Mouse (Mus musculus): ENCODE data around the gene Nrgn. TPM values are rescaled to one million over a fixed set of nuclear protein-coding genes. Genes with fewer than 3 reads are reported as not detected.

Nrgn gene
- polyA plus RNA-seq, 1 experiment from 2014 or later: 3.8 TPM

DNA sequence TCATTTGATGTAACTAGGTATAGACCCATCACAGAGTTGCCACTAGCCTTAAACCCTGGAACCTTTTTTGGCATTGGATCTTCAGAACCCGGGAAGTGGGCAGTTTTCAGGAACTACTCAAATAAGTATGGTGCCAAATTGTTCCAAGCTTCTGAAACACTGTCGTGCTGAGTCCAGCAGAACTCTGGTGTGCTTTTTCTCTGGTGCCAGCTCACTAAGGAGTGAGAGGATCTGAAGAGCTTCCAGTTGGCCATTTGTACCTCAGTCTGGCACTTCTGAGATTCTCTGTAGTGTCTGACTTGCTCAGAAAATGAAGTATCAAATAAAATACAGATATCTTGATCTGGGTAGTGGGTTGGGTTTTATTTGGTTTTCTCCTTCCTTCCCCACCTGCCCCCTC is 32.7 kb downstream of the Nrgn start:
- no peak for ATAC-seq (ENCODE audit: low FRiP score)
- no peak overlapping the region for H3K4me3 ChIP-seq (replicated peaks)
- no peak overlapping the region for H3K9ac ChIP-seq (replicated peaks)
- H3K27ac ChIP-seq (replicated peaks): no peak overlapping the region
- H3K9me3 ChIP-seq (replicated peaks): no peaks in the 10 kb centered on the region
- H3K4me1 ChIP-seq: 0 out of 2 replicates have a peak, but pooled peaks cover 5% of the 10 kb centered on the region
- 97% methylated on average over 2 of the region's 2 CpGs for WGBS
- H3K27me3 ChIP-seq (replicated peaks): no peaks in the 10 kb centered on the region
- peaks cover 33% of the 10 kb centered on the region for H3K36me3 ChIP-seq
- no peak overlapping the region for H3K4me2 ChIP-seq

- Histone ChIP-seq H3K36me3 (peaks cover 30% of the 10 kb centered on the region), H3K27ac (replicated peaks) (no peak overlapping the region), H3K9ac (replicated peaks) (no peak overlapping the region), H3K27me3 (replicated peaks) (no peaks in the 10 kb centered on the region), H3K9me3 (replicated peaks) (no peaks in the 10 kb centered on the region), H3K4me3 (replicated peaks) (no peak overlapping the region), H3K4me1 (0 out of 2 replicates have a peak, but pooled peaks cover 5% of the 10 kb centered on the region), H3K4me2 (no peak overlapping the region)
- no peak for ATAC-seq (ENCODE audit: low FRiP score)
- 86% methylated on average over 8 of the region's 8 CpGs for WGBS
Observed at GRCm38 (mm10) chr9:37518991-37519390, 33.7 kb downstream of the Nrgn start.

DNA sequence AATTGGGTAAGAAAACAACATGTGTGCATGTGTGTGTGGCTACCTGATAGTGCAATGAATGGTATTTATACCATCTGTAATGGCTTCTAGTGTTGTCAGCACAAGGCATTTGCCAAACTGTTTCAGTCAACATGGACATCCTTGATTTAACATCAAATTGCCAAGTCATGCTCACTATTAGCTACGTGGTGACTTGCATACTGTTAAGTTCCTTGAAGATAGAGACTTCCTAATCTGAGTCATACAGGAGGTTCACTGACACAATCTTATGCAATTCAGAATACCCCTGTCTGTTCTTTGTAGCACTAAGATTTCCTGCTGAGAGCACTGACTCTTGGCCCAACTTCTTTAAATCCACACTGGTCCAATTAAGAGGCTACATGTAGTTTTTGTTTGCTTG is 35.2 kb downstream of the Nrgn start:
- Histone ChIP-seq H3K27me3 (replicated peaks) (no peaks in the 10 kb centered on the region), H3K4me3 (replicated peaks) (no peak overlapping the region), H3K4me1 (0 out of 2 replicates have a peak, but pooled peaks cover 5% of the 10 kb centered on the region), H3K4me2 (no peak overlapping the region), H3K9me3 (replicated peaks) (no peaks in the 10 kb centered on the region), H3K27ac (replicated peaks) (no peak overlapping the region), H3K9ac (replicated peaks) (no peak overlapping the region), H3K36me3 (peaks cover 18% of the 10 kb centered on the region; the same call in 1 of the 2 replicates)
- WGBS: 80% methylated on average over 1 of the region's 1 CpGs
- ATAC-seq (ENCODE audit: low FRiP score): no peak

- 74% methylated on average over 3 of the region's 3 CpGs for WGBS
- H3K4me1 ChIP-seq: 0 out of 2 replicates have a peak, but pooled peaks cover 5% of the 10 kb centered on the region
- no peaks in the 10 kb centered on the region for H3K27me3 ChIP-seq (replicated peaks)
- H3K9ac ChIP-seq (replicated peaks): no peak overlapping the region
- no peak overlapping the region for H3K27ac ChIP-seq (replicated peaks)
- H3K36me3 ChIP-seq: peaks cover 5% of the 10 kb centered on the region; the same call in 1 of the 2 replicates
- no peaks in the 10 kb centered on the region for H3K9me3 ChIP-seq (replicated peaks)
- no peak overlapping the region for H3K4me3 ChIP-seq (replicated peaks)
- no peak for ATAC-seq (ENCODE audit: low FRiP score)
- H3K4me2 ChIP-seq: no peak overlapping the region
Observed at GRCm38 (mm10) chr9:37514456-37514855, 38.2 kb downstream of the Nrgn start.

GRCm38 (mm10) chr9:37512097-37512496 is 40.6 kb downstream of the Nrgn start:
- whole genome bisulfite sequencing: 95% methylated on average over 2 of the region's 2 CpGs
- H3K27me3 ChIP-seq (replicated peaks): no peaks in the 10 kb centered on the region
- no peak overlapping the region for H3K4me2 ChIP-seq
- H3K4me3 ChIP-seq (replicated peaks): no peak overlapping the region
- H3K9me3 ChIP-seq (replicated peaks): no peaks in the 10 kb centered on the region
- no peak overlapping the region for H3K9ac ChIP-seq (replicated peaks)
- H3K36me3 ChIP-seq: no peaks in the 10 kb centered on the region
- H3K4me1 ChIP-seq: 0 out of 2 replicates have a peak, but pooled peaks cover under 1% of the 10 kb centered on the region
- no peak for ATAC-seq (ENCODE audit: low FRiP score)
- no peak overlapping the region for H3K27ac ChIP-seq (replicated peaks)

DNA sequence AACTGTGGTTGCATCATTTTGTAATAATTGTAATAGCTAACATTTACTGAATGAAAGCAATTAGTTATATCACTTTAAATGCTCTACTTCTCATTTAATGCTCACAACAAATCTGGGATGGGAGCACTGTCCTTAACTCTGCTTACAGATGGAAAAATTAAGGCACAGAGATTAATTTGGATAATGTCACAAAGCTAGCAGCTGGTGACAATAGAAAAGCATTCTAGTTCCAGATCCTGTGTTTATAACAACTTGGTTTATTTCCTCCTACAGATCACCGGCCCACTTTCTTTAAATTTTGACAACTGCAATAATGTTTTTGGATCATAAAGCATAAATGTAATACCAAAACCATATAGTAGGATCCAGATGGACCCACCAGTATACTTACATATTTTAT is 46.7 kb downstream of the Nrgn start:
- Histone ChIP-seq H3K27ac (replicated peaks) (no peak overlapping the region), H3K4me1 (no peaks in the 10 kb centered on the region), H3K36me3 (no peaks in the 10 kb centered on the region), H3K9me3 (replicated peaks) (no peaks in the 10 kb centered on the region), H3K4me2 (no peak overlapping the region), H3K27me3 (replicated peaks) (no peaks in the 10 kb centered on the region), H3K4me3 (replicated peaks) (no peak overlapping the region), H3K9ac (replicated peaks) (no peak overlapping the region)
- ATAC-seq (ENCODE audit: low FRiP score): no peak
- 85% methylated on average over 1 of the region's 1 CpGs for WGBS

GRCm38 (mm10) chr9:37504348-37504747 is 48.4 kb downstream of the Nrgn start:
- Histone ChIP-seq H3K36me3 (no peaks in the 10 kb centered on the region), H3K27me3 (replicated peaks) (no peaks in the 10 kb centered on the region), H3K9ac (replicated peaks) (no peak overlapping the region), H3K9me3 (replicated peaks) (no peaks in the 10 kb centered on the region), H3K4me2 (no peak overlapping the region), H3K4me1 (no peaks in the 10 kb centered on the region), H3K4me3 (replicated peaks) (no peak overlapping the region), H3K27ac (replicated peaks) (no peak overlapping the region)
- no peak for ATAC-seq (ENCODE audit: low FRiP score)

DNA sequence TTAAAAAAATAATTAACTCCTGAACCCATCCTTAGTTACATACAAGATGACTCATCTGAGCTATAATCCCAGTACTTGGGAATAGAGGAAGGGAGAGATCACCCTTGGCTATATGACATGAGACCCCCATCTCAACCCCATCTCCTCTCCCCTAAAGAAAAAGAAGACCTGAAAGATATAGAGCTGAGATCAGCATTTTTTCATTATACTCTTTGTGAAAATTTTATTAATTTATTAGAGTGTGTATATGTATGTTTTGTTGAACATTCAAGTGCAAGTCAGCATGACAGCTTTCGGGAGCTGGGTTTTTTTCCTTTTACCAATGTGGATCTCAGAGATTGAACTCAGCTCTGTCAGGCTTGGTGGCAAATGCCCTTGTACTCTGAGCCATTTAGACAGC is 51.5 kb downstream of the Nrgn start:
- Histone ChIP-seq H3K4me2 (no peak overlapping the region), H3K27me3 (replicated peaks) (no peaks in the 10 kb centered on the region), H3K36me3 (no peaks in the 10 kb centered on the region), H3K9ac (replicated peaks) (no peak overlapping the region), H3K4me1 (no peaks in the 10 kb centered on the region), H3K4me3 (replicated peaks) (no peak overlapping the region), H3K27ac (replicated peaks) (no peak overlapping the region), H3K9me3 (replicated peaks) (no peaks in the 10 kb centered on the region)
- 96% methylated on average over 1 of the region's 1 CpGs for WGBS
- no peak for ATAC-seq (ENCODE audit: low FRiP score)

GRCm38 (mm10) chr9:37500201-37500600 is 52.5 kb downstream of the Nrgn start:
- Histone ChIP-seq H3K4me2 (no peak overlapping the region), H3K9me3 (replicated peaks) (no peaks in the 10 kb centered on the region), H3K36me3 (peaks cover 2% of the 10 kb centered on the region; the same call in 1 of the 2 replicates), H3K9ac (replicated peaks) (no peak overlapping the region), H3K4me1 (no peaks in the 10 kb centered on the region), H3K27ac (replicated peaks) (no peak overlapping the region), H3K4me3 (replicated peaks) (no peak overlapping the region), H3K27me3 (replicated peaks) (no peaks in the 10 kb centered on the region)
- ATAC-seq (ENCODE audit: low FRiP score): no peak
- 83% methylated on average over 3 of the region's 3 CpGs for WGBS

DNA sequence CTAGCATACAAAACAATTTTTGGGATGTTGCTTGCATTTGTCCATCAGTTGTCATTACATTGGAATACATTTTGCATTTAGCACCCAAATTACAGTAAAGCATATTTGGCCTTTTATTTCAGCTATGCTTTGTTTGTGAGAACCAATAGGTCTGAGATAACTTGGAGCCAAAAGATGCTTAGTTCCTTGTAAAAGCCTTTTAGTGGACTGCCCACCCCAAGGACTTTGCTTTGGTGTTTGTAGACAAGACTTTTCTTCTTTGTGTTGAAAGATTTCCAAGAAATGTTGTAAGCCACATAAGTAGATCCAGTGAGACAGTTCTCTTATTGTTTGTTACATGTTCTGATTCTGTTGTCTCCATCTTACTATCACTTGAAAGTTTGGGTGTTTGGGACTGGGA is 56.4 kb downstream of the Nrgn start:
- Histone ChIP-seq H3K4me1 (peaks cover 7% of the 10 kb centered on the region), H3K4me3 (replicated peaks) (no peak overlapping the region), H3K9ac (replicated peaks) (no peak overlapping the region), H3K4me2 (no peak overlapping the region), H3K27ac (replicated peaks) (no peak overlapping the region), H3K27me3 (replicated peaks) (no peaks in the 10 kb centered on the region), H3K9me3 (replicated peaks) (no peaks in the 10 kb centered on the region), H3K36me3 (peaks cover 2% of the 10 kb centered on the region; the same call in 1 of the 2 replicates)
- no peak for ATAC-seq (ENCODE audit: low FRiP score)

DNA sequence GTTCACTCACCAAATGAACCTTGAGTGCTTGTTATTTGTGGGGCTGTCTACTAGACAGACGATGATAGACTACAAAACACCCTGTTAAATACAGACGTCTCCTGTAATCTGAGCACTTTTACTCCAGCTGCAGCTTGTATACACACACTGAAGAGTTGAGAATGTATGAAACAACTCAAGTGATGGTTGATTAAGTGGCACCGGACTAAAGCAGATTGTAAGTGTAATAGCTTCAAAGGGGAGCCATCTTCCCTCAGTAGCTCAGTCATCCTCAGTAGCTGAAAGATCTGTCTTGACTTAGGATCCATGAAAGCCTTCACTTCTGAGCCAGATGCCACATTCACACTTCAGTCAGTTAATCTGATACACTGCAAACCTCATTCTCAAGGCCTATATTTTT is 56.9 kb downstream of the Nrgn start:
- no peak overlapping the region for H3K9ac ChIP-seq (replicated peaks)

More for the DNA sequence above, 56.9 kb downstream of the Nrgn start:
- Histone ChIP-seq H3K4me3 (replicated peaks) (no peak overlapping the region), H3K36me3 (peaks cover 2% of the 10 kb centered on the region; the same call in 1 of the 2 replicates), H3K27me3 (replicated peaks) (no peaks in the 10 kb centered on the region), H3K9me3 (replicated peaks) (no peaks in the 10 kb centered on the region), H3K4me1 (peaks cover 12% of the 10 kb centered on the region), H3K4me2 (no peak overlapping the region), H3K27ac (replicated peaks) (no peak overlapping the region)
- WGBS: 74% methylated on average over 3 of the region's 3 CpGs
- ATAC-seq (ENCODE audit: low FRiP score): no peak
